Mouse (Mus musculus): ENCODE measurements around the gene Fam208b. TPM values are rescaled to one million over a fixed set of nuclear protein-coding genes. Genes with fewer than 3 reads are reported as not detected.
A peak's percentile ranks its signal among the peaks of the same experiment; 100 is the strongest.
"Not testable (repeated sequence)": the region's sequence is repeated elsewhere in the genome, so short reads cannot be mapped to it uniquely, and the experiment has no call there.

Gene Fam208b
- total and polyA plus RNA-seq, 2 experiments: 1.5 to 10.8 TPM

DNA sequence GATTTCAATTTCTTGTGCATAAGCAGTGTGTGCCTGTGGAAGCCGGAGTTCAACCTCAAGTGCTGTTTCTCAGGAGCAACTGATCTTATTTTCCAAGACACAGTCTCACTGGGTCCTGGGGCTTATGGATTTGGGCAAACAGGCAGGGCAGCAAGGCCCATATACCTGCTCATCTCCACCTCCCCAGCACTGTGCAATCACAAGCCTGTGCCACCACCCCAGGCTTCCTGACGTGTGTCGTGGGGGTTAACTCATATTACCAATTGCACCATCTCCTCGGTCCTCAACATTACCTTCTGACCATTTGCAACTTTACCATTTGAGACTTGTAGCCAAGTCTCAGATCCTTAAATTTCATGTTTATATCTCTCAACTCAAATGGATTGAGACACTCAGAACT lies 76.8 kb downstream of the Fam208b start:
- Histone ChIP-seq H3K79me2 (ENCODE audit: control insufficient read depth, insufficient read depth, low read length) (peaks cover 3% of the 10 kb centered on the region; the same call in 1 of the 2 replicates), H3K9ac (ENCODE audit: low read depth, low read length) (no peak overlapping the region), H3K27ac (replicated peaks; ENCODE audit: insufficient read depth, low read depth, low read length) (no peak overlapping the region), H3K36me3 (ENCODE audit: control insufficient read depth, insufficient read depth, low read length) (no peaks in the 10 kb centered on the region), H3K4me3 (ENCODE audit: insufficient read depth, low read depth, low read length) (no peak overlapping the region), H3K27me3 (ENCODE audit: control insufficient read depth, insufficient read depth, low read length) (no peaks in the 10 kb centered on the region), H3K4me1 (ENCODE audit: control insufficient read depth, insufficient read depth, low read length) (peaks cover 1% of the 10 kb centered on the region; the same call in 1 of the 2 replicates)
- 94% methylated on average over 4 of the region's 4 CpGs for WGBS
- TF ChIP-seq CTCF (IDR thresholded peaks at IDR 0.05; ENCODE audit: low read depth, low read length) (no peak), POLR2A (IDR thresholded peaks at IDR 0.05; ENCODE audit: extremely low read depth, insufficient read depth, low read length) (no peak)
- DNase-seq (ENCODE audit: extremely low read depth, low read depth, low spot score): no peak

DNA sequence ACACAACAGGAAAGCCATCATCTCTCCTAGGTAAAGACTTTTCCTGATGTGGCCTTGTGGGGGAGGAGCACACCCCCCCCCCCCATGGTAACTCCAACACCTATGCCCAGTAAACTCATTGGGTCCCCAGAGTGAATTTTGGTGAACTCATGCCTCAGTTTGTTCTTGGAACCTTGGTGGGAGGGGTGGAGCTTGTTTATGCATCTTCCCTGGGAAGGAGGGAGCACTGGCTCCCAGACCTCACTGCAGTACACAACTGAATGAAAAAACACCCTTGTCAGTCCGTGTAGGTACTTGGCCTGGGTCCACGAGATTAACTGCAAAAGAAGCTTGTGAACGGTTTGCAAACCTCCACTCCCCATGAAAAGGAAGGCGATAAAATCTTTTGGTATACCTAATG lies 78.5 kb downstream of the Fam208b start:
- Histone ChIP-seq H3K27me3 (ENCODE audit: control insufficient read depth, insufficient read depth, low read length) (no peaks in the 10 kb centered on the region), H3K79me2 (ENCODE audit: control insufficient read depth, insufficient read depth, low read length) (no peaks in the 10 kb centered on the region), H3K36me3 (ENCODE audit: control insufficient read depth, insufficient read depth, low read length) (no peaks in the 10 kb centered on the region), H3K9ac (ENCODE audit: low read depth, low read length) (no peak overlapping the region), H3K27ac (replicated peaks; ENCODE audit: insufficient read depth, low read depth, low read length) (no peak overlapping the region), H3K4me3 (ENCODE audit: insufficient read depth, low read depth, low read length) (no peak overlapping the region), H3K4me1 (ENCODE audit: control insufficient read depth, insufficient read depth, low read length) (peaks cover 1% of the 10 kb centered on the region; the same call in 1 of the 2 replicates)
- no peak for DNase-seq (ENCODE audit: extremely low read depth, low read depth, low spot score)
- WGBS: 81% methylated on average over 4 of the region's 4 CpGs
- TF ChIP-seq POLR2A (IDR thresholded peaks at IDR 0.05; ENCODE audit: extremely low read depth, insufficient read depth, low read length): no peak
- TF ChIP-seq CTCF (IDR thresholded peaks at IDR 0.05; ENCODE audit: low read depth, low read length): no peak

DNA sequence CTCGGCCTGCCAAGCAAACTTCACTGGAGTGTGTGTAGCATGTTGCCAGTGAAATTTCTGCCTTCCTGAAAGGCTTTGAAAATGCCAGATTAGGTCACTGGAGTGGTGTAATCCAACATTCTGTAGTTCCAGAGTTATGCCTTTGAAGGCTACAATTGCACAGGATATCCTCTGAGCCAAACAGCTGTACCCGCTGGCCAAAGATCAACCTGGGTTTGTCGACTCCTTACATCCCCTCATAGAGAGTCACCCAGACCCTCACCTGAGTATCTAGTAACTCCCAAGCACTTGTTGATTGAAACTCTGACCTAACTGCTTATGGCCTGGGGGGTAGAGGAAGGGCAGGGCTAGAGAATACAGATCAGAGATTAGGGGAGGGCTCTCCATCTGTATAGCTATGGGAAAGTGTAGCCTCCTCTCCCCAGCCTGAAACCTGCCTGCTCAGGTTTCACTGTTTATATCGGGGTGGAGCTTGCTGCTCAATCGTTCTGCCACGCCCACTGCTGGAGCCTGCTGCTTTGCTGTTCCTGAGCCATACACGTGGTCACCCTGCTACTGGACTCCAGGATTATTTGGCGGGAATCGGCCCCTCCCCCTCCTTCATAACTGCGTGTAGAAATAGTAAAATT lies 79.1 kb downstream of the Fam208b start:
- H3K9ac ChIP-seq (ENCODE audit: low read depth, low read length): no peak overlapping the region
- H3K27me3 ChIP-seq (ENCODE audit: control insufficient read depth, insufficient read depth, low read length): no peaks in the 10 kb centered on the region
- no peak for TF ChIP-seq CTCF (IDR thresholded peaks at IDR 0.05; ENCODE audit: low read depth, low read length)
- TF ChIP-seq POLR2A (IDR thresholded peaks at IDR 0.05; ENCODE audit: extremely low read depth, insufficient read depth, low read length): no peak
- H3K27ac ChIP-seq (replicated peaks; ENCODE audit: insufficient read depth, low read depth, low read length): no peak overlapping the region
- 60% methylated on average over 10 of the region's 10 CpGs for WGBS
- H3K79me2 ChIP-seq (ENCODE audit: control insufficient read depth, insufficient read depth, low read length): no peaks in the 10 kb centered on the region
- DNase-seq (ENCODE audit: extremely low read depth, low read depth, low spot score): peak; percentile 44
- no peak overlapping the region for H3K4me3 ChIP-seq (ENCODE audit: insufficient read depth, low read depth, low read length)
- H3K4me1 ChIP-seq (ENCODE audit: control insufficient read depth, insufficient read depth, low read length): peaks cover under 1% of the 10 kb centered on the region; the same call in 1 of the 2 replicates
- H3K36me3 ChIP-seq (ENCODE audit: control insufficient read depth, insufficient read depth, low read length): no peaks in the 10 kb centered on the region

DNA sequence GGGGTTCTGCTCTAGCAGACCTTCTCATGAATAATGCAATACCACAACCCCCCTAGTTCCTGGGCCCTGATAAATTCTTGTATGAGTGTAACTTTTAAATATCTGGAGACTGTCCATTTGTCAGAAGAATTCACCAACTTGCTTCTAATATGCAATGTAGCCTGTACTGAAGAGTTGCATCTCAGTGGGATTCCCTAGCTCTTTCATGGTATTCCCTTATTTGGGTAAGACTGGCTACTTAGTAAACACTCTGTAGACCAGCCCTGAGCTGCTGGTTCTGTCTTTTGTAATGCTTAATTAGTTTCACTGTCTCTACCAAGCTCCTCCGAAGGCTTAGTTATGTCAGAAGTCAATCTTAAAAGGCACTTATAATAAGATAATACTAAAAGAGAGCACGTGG lies 79.7 kb downstream of the Fam208b start:
- not testable (repeated sequence) for H3K36me3 ChIP-seq (ENCODE audit: control insufficient read depth, insufficient read depth, low read length); H3K79me2 ChIP-seq (ENCODE audit: control insufficient read depth, insufficient read depth, low read length); H3K27me3 ChIP-seq (ENCODE audit: control insufficient read depth, insufficient read depth, low read length); DNase-seq (ENCODE audit: extremely low read depth, low read depth, low spot score); H3K4me1 ChIP-seq (ENCODE audit: control insufficient read depth, insufficient read depth, low read length); H3K4me3 ChIP-seq (ENCODE audit: insufficient read depth, low read depth, low read length); H3K9ac ChIP-seq (ENCODE audit: low read depth, low read length); H3K27ac ChIP-seq (replicated peaks; ENCODE audit: insufficient read depth, low read depth, low read length)
- 82% methylated on average over 2 of the region's 2 CpGs for WGBS

DNA sequence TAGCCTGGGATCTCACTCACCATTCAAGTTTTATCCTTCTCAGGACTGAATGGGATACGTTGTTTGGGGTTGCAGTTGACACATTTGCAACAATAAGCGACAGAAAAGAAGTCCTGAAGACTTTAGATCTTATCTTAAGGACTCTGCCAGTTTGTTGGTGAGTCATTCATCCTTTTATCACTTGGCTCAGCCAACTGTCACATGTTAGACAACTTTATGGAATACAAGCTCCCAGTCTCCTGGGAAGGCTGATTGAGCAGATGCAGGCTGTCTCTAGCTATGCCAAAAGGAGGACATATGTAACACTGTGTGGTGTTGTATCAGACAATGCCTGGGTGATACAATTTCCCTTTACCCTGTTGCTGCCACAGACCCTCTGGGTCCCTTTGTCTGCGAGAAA lies 80.5 kb downstream of the Fam208b start:
- WGBS: 71% methylated on average over 3 of the region's 3 CpGs
- TF ChIP-seq POLR2A (IDR thresholded peaks at IDR 0.05; ENCODE audit: extremely low read depth, insufficient read depth, low read length): no peak
- no peak for TF ChIP-seq CTCF (IDR thresholded peaks at IDR 0.05; ENCODE audit: low read depth, low read length)
- no peak for DNase-seq (ENCODE audit: extremely low read depth, low read depth, low spot score)
- H3K27me3 ChIP-seq (ENCODE audit: control insufficient read depth, insufficient read depth, low read length): no peaks in the 10 kb centered on the region
- H3K4me1 ChIP-seq (ENCODE audit: control insufficient read depth, insufficient read depth, low read length): 0 out of 2 replicates have a peak, but pooled peaks cover 2% of the 10 kb centered on the region
- H3K36me3 ChIP-seq (ENCODE audit: control insufficient read depth, insufficient read depth, low read length): no peaks in the 10 kb centered on the region
- no peak overlapping the region for H3K27ac ChIP-seq (replicated peaks; ENCODE audit: insufficient read depth, low read depth, low read length)
- H3K9ac ChIP-seq (ENCODE audit: low read depth, low read length): no peak overlapping the region
- H3K4me3 ChIP-seq (ENCODE audit: insufficient read depth, low read depth, low read length): no peak overlapping the region
- no peaks in the 10 kb centered on the region for H3K79me2 ChIP-seq (ENCODE audit: control insufficient read depth, insufficient read depth, low read length)

DNA sequence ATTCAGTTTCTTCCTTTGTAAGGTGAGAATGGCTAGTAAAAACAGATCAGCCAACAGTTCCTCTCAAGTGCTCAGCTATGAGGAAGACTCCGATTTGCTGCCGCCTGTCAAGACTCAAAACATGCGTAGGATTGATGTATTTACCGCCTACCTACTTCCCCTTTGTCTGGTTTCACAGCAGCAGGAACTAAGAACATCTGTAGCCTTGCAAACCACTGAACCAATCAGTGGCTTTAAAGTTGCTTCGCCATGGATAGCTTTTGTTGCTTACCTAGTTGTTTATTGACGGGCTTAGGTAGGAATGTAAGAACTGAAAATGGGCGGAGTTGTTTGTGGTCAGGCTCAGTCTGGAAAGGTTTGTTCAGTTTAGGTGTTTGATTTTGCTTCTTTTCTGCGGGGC lies 84.6 kb downstream of the Fam208b start:
- 85% methylated on average over 8 of the region's 8 CpGs for WGBS
- Histone ChIP-seq H3K4me1 (ENCODE audit: control insufficient read depth, insufficient read depth, low read length) (0 out of 2 replicates have a peak, but pooled peaks cover 2% of the 10 kb centered on the region), H3K27ac (replicated peaks; ENCODE audit: insufficient read depth, low read depth, low read length) (no peak overlapping the region), H3K36me3 (ENCODE audit: control insufficient read depth, insufficient read depth, low read length) (no peaks in the 10 kb centered on the region), H3K79me2 (ENCODE audit: control insufficient read depth, insufficient read depth, low read length) (no peaks in the 10 kb centered on the region), H3K4me3 (ENCODE audit: insufficient read depth, low read depth, low read length) (no peak overlapping the region), H3K9ac (ENCODE audit: low read depth, low read length) (no peak overlapping the region), H3K27me3 (ENCODE audit: control insufficient read depth, insufficient read depth, low read length) (no peaks in the 10 kb centered on the region)
- TF ChIP-seq CTCF (IDR thresholded peaks at IDR 0.05; ENCODE audit: low read depth, low read length) (no peak), POLR2A (IDR thresholded peaks at IDR 0.05; ENCODE audit: extremely low read depth, insufficient read depth, low read length) (no peak)
- peak; percentile 45 for DNase-seq (ENCODE audit: extremely low read depth, low read depth, low spot score)

All from liver, adult 2 months (tissue).